Mouse (Mus musculus) bone marrow macrophage, adult 2 months (primary cell): Measurements from ENCODE around the gene Dcaf11.

Source experiments
- CTCF ChIP-seq: IDR thresholded peaks from 2 replicates; pipeline ENCODE4 v1.5.1; 2012; ENCODE audit warnings: low read depth, mild to moderate bottlenecking, low read length, moderate library complexity
- POLR2A ChIP-seq: IDR thresholded peaks from 2 replicates; pipeline ENCODE4 v1.6.1; 2012; ENCODE audit warnings: mild to moderate bottlenecking, low read depth, low read length, borderline replicate concordance

GRCm38 (mm10) chr14:55585566-55585960 lies 25.8 kb downstream of the Dcaf11 start:
- no peak for TF ChIP-seq POLR2A
- no peak for TF ChIP-seq CTCF
